ENCODE assay signal across 17 mouse cellular contexts in the genomic region with DNA sequence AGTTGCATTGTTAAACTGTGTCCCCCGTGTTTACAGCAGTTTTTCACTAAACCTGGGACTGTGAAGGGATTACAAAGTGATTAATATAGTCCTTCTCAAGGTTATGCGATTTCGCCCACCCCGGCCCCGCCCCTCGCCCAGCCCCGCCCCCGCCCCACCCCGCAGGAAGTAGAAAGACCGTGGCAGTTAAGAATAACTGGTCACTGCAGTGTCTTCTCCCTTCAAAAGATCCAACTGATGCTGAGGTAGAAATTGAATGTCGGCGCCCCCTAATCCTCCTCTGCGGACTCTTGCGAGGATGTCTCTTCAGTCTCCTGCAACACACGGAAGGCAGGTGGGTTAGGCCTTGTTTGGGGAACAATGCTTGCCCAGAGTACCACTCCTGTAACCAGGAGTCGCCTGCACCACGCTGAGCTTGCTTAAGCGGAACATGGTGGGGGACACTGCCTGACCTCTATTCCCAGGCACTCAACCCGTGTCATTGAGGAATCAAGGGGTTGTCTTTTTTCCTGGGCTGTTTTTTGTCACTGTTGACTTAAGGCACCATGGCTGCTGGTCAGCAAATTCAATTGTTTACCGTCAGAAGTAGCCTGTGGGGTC.
DNase-seq lines count a peak whose midpoint lies in the region; ATAC-seq and TF ChIP-seq lines count a peak whose summit lies in the region.
"Had no signal": no experiment of that assay in that cellular context is flagged by ENCODE, and none has a peak within 500 bp of the region (broad histone marks: within the 10 kb centered on the region; RNA-seq: fewer than 3 reads in every experiment).

No protein-coding gene starts in this region.

- H3K9me3 ChIP-seq in heart, embryonic 13.5 days: no peaks in the 10 kb centered on the region
- no peaks in the 10 kb centered on the region for H3K9me3 ChIP-seq in ES-Bruce4 (replicated peaks; ENCODE audit: control insufficient read depth, insufficient read depth, low read length, poor library complexity, severe bottlenecking)
- H3K9me3 ChIP-seq in erythroblast, embryonic 14.5 days (ENCODE audit: control insufficient read depth, low read length): no peaks in the 10 kb centered on the region
- H3K9me3 ChIP-seq in liver, embryonic 13.5 days (replicated peaks): no peaks in the 10 kb centered on the region
- H3K9me3 ChIP-seq: hindbrain, embryonic 15.5 days had no signal

- no peak overlapping the region for H3K4me3 ChIP-seq in heart, embryonic 13.5 days
- peak overlapping the region; percentile 10; the same call in 1 of the 2 replicates for H3K4me3 ChIP-seq in ES-Bruce4 (ENCODE audit: low read depth, low read length)
- peak overlapping the region; percentile 62 for H3K4me3 ChIP-seq in erythroblast, embryonic 14.5 days (replicated peaks)
- peak overlapping the region; percentile 57 for H3K4me3 ChIP-seq in liver, embryonic 13.5 days (replicated peaks)
- H3K4me3 ChIP-seq: hindbrain, embryonic 15.5 days had no signal

- no peak for TF ChIP-seq CTCF in ES-Bruce4 (IDR thresholded peaks at IDR 0.05; ENCODE audit: low read depth, low read length)

- H3K27ac ChIP-seq in heart, embryonic 13.5 days (replicated peaks): no peak overlapping the region
- no peak overlapping the region for H3K27ac ChIP-seq in ES-Bruce4 (ENCODE audit: insufficient read depth, low read length)
- H3K27ac ChIP-seq in liver, embryonic 13.5 days: peak overlapping the region; percentile 42
- H3K27ac ChIP-seq: hindbrain, embryonic 15.5 days had no signal

- no peaks in the 10 kb centered on the region for H3K27me3 ChIP-seq in heart, embryonic 13.5 days (replicated peaks)
- no peaks in the 10 kb centered on the region; the same call in 1 of the 2 replicates for H3K27me3 ChIP-seq in ES-Bruce4 (ENCODE audit: control insufficient read depth, insufficient read depth, low read length, poor library complexity, severe bottlenecking)
- H3K27me3 ChIP-seq in erythroblast, embryonic 14.5 days (ENCODE audit: control insufficient read depth): no peaks in the 10 kb centered on the region
- no peaks in the 10 kb centered on the region for H3K27me3 ChIP-seq in liver, embryonic 13.5 days
- H3K27me3 ChIP-seq: hindbrain, embryonic 15.5 days had no signal

- peak overlapping the region; percentile 18; the same call in 1 of the 2 replicates for H3K4me2 ChIP-seq in heart, embryonic 13.5 days
- H3K4me2 ChIP-seq in liver, embryonic 13.5 days: peak overlapping the region; percentile 66
- H3K4me2 ChIP-seq: hindbrain, embryonic 15.5 days had no signal

- no peak for TF ChIP-seq EP300 in ES-Bruce4 (IDR thresholded peaks at IDR 0.05; ENCODE audit: insufficient read depth, low read depth, low read length)

- peaks cover 10% of the 10 kb centered on the region; the same call in 1 of the 2 replicates for H3K4me1 ChIP-seq in heart, embryonic 13.5 days
- H3K4me1 ChIP-seq in ES-Bruce4 (ENCODE audit: control insufficient read depth, insufficient read depth, low read length): peaks cover 2% of the 10 kb centered on the region
- H3K4me1 ChIP-seq in erythroblast, embryonic 14.5 days (ENCODE audit: control insufficient read depth): peaks cover 5% of the 10 kb centered on the region
- peaks cover 36% of the 10 kb centered on the region for H3K4me1 ChIP-seq in liver, embryonic 13.5 days (replicated peaks)

- 0 out of 2 replicates have a peak, but pooled peaks cover 6% of the 10 kb centered on the region for H3K36me3 ChIP-seq in heart, embryonic 13.5 days
- no peaks in the 10 kb centered on the region for H3K36me3 ChIP-seq in ES-Bruce4 (ENCODE audit: control insufficient read depth, insufficient read depth, low read length, poor library complexity, severe bottlenecking)
- H3K36me3 ChIP-seq in erythroblast, embryonic 14.5 days (ENCODE audit: control insufficient read depth): no peaks in the 10 kb centered on the region
- 0 out of 2 replicates have a peak, but pooled peaks cover 4% of the 10 kb centered on the region for H3K36me3 ChIP-seq in liver, embryonic 13.5 days
- H3K36me3 ChIP-seq: G1E; hindbrain, embryonic 15.5 days had no signal

- no peak overlapping the region for H3K9ac ChIP-seq in heart, embryonic 13.5 days
- H3K9ac ChIP-seq in ES-Bruce4 (ENCODE audit: low read depth, poor library complexity, severe bottlenecking): no peak overlapping the region
- peak overlapping the region; percentile 52 for H3K9ac ChIP-seq in liver, embryonic 13.5 days
- H3K9ac ChIP-seq: hindbrain, embryonic 15.5 days had no signal

- ATAC-seq in heart, embryonic 13.5 days (ENCODE audit: extremely low read depth, insufficient number of reproducible peaks, low FRiP score, low TSS enrichment): no peak
- peak; percentile 77 for ATAC-seq in liver, embryonic 13.5 days (ENCODE audit: low read depth)

- DNase-seq in heart, adult 9 months (ENCODE audit: low spot score in 2 of 2): no peak
- peak; percentile 2 for DNase-seq in liver, embryonic 13.5 days
- no peak for DNase-seq in thymus, postnatal 25 days
- no peak for DNase-seq in cerebellum, adult 9-11 months
- DNase-seq in adrenal gland, postnatal 10 days: no peak
- DNase-seq: B cell, adult 2 months; cerebellum, adult 9-10 months; gastrocnemius, postnatal 25 days; kidney, postnatal 36 days; layer of hippocampus, postnatal 36 days; lung, adult 2 months; spleen, adult 18-20 months had no signal

- TF ChIP-seq POLR2A in ES-Bruce4 (IDR thresholded peaks at IDR 0.05; ENCODE audit: insufficient read depth, low read length): no peak

- 67% methylated on average over 20 of the region's 20 CpGs for WGBS in heart, embryonic 13.5 days
- 44% methylated on average over 20 of the region's 20 CpGs for WGBS in liver, embryonic 13.5 days (ENCODE audit: insufficient replicate concordance)
